Mouse (Mus musculus): ENCODE data around the gene Klf4. TPM values are rescaled to one million over a fixed set of nuclear protein-coding genes. Genes with fewer than 3 reads are reported as not detected.

The Klf4 gene
- polyA plus RNA-seq (2021; fragmentation: Nextera tagmentation), result 0.49 and 1.5 TPM in 2 replicates
- long read RNA-seq, experiment 1, partial matches to known transcripts, result 0 of 1 reads
- long read RNA-seq, experiment 1, other reads (novel, unspliced or antisense), result 0 of 1 reads
- long read RNA-seq, experiment 2, result 0 reads

DNA sequence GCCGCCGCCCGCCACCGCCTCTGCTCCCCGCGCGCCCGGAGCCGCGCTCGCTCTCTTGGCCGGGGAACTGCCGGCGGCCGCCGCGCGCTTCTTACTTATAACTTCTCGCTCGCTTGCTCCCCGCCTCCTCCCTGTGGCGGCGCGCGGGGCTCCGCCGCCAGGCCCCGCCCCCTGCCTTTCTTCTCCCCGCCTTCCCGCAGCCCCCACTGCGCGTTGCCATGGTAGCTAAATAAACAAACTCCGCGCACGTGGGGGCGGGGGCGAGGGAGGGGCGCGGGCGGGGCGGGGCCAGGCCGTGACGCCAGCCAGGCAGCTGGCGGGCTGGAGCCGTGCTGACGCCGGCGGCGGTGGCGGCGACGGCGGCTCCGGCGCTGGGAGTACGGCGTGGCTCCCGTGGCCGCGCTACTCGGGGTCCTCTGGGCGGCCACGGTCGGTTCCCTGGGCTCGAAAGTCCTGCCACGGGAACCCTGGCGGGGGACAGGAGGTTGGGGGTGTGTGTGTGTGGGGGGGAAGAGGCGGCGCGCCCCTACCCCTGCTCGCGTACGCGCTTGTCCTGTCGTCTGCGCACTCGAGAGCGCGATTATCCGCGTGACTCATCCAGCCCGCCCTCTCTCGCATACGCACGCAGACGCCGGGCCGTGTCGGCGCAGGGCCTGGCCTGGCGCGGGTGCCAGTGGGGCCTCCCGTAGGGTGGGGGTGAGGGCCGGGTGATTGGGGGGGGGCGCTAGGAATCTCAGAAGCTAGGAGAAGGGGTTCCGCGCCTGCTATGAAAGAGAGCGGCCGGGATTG lies at the start of gene Klf4:
Klf4 (minus strand) TSS at position 60 of the 789 bp plus-strand sequence.

Other genes with a start within 250 kb of the Klf4 start
- gene Rad23b, start 182.4 kb downstream of the Klf4 start, polyA plus RNA-seq (2021; fragmentation: Nextera tagmentation), result 12.8 and 69.4 TPM in 2 replicates

All from left cerebral cortex, adult 6 months (tissue).